Comparison of ENCODE assay signal across 18 mouse cellular contexts in the genomic region with DNA sequence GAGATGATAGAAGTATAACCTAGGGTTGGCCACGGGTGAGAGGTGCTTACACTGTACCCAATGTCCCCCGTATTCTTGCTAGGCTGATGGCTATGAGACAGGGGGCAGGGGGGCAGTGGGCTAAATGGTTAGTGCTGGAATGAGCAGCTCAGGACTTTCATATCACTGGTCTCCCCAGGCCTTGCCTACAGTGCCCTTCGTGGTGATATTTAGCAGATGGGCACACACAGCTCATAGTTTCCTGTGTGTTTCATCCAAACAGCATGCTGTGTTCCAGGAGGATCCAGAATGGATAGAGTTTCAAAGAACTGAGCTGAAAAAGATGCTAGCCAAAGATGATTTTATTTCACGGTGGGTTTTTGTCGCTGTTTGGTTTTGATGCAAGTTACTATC.
DNase-seq lines count a peak whose midpoint lies in the region; ATAC-seq and TF ChIP-seq lines count a peak whose summit lies in the region.
"Had no signal": no experiment of that assay in that cellular context is flagged by ENCODE, and none has a peak within 500 bp of the region (broad histone marks: within the 10 kb centered on the region; RNA-seq: fewer than 3 reads in every experiment).

No protein-coding gene starts in this region.

- peak overlapping the region; percentile 47 for H3K27ac ChIP-seq in cerebellum, adult 2 months (ENCODE audit: insufficient read depth, low read length)
- H3K27ac ChIP-seq in layer of hippocampus, adult 2 months = peak overlapping the region; percentile 78
- H3K27ac ChIP-seq: embryonic facial prominence, embryonic 10.5 days; embryonic facial prominence, embryonic 13.5 days; forebrain, embryonic 12.5 days; forebrain, embryonic 15.5 days; hindbrain, embryonic 12.5 days; hindbrain, embryonic 15.5 days had no signal

- DNase-seq in cerebellum, adult 9-10 months = no peak
- DNase-seq in cerebellum, adult 2 months = peak; percentile 54 to 65
- no peak for DNase-seq in cerebellum, adult 8-10 months
- DNase-seq in layer of hippocampus, adult 2 months (ENCODE audit: low spot score in 2 of 2) = no peak
- no peak for DNase-seq in layer of hippocampus, postnatal 36 days
- DNase-seq: adrenal gland, adult 8-10 months; adrenal gland, postnatal 25 days; embryo, embryonic 11 days had no signal

- ATAC-seq in cerebellum, adult (ENCODE audit: insufficient number of reproducible peaks, low FRiP score, low TSS enrichment) = 0 out of 2 replicates have a peak, but pooled peaks have one; percentile 36
- ATAC-seq: activated CD4-positive, CD25-positive, alpha-beta regulatory T cell, adult 4 months; forebrain, embryonic 15.5 days; intestine, postnatal 0 days had no signal

- no peak overlapping the region for H3K4me3 ChIP-seq in cerebellum, adult 2 months (replicated peaks; ENCODE audit: insufficient read depth, low read depth, low read length)
- H3K4me3 ChIP-seq in layer of hippocampus, adult 2 months = no peak overlapping the region
- H3K4me3 ChIP-seq: embryonic facial prominence, embryonic 10.5 days; embryonic facial prominence, embryonic 13.5 days; erythroblast, embryonic 14.5 days; forebrain, embryonic 12.5 days; forebrain, embryonic 15.5 days; hindbrain, embryonic 12.5 days; hindbrain, embryonic 15.5 days had no signal

- H3K27me3 ChIP-seq in cerebellum, adult 2 months (ENCODE audit: control insufficient read depth, insufficient read depth, low read length) = no peaks in the 10 kb centered on the region
- H3K27me3 ChIP-seq: embryonic facial prominence, embryonic 13.5 days; forebrain, embryonic 12.5 days; forebrain, embryonic 15.5 days; hindbrain, embryonic 12.5 days; hindbrain, embryonic 15.5 days had no signal

- H3K4me1 ChIP-seq in cerebellum, adult 2 months (ENCODE audit: control insufficient read depth, insufficient read depth, low read length) = peaks cover 44% of the 10 kb centered on the region

- TF ChIP-seq POLR2A in cerebellum, adult 2 months (IDR thresholded peaks at IDR 0.05; ENCODE audit: borderline replicate concordance, insufficient read depth, low read length) = no peak

- TF ChIP-seq CTCF in cerebellum, adult 2 months (IDR thresholded peaks at IDR 0.05; ENCODE audit: borderline replicate concordance, insufficient read depth, low read depth, low read length) = no peak
- TF ChIP-seq CTCF in layer of hippocampus, adult 2 months (conservative IDR thresholded peaks at IDR 0.05) = no peak

- 37% methylated on average over 5 of the region's 5 CpGs for WGBS in cerebellum, adult 2 months

Comparison
In these comparisons a context has a peak if more than half of its experiments do, and no peak if none do; other contexts are left out.
1. DNase-seq: peak in cerebellum, adult 2 months (2 of 2); none in cerebellum, adult 9-10 months (single experiment), cerebellum, adult 8-10 months (single experiment), layer of hippocampus, adult 2 months (0 of 2) and layer of hippocampus, postnatal 36 days (0 of 2).